Mouse (Mus musculus): Measurements from ENCODE around the gene Ephb6.

Gene Ephb6

DNA sequence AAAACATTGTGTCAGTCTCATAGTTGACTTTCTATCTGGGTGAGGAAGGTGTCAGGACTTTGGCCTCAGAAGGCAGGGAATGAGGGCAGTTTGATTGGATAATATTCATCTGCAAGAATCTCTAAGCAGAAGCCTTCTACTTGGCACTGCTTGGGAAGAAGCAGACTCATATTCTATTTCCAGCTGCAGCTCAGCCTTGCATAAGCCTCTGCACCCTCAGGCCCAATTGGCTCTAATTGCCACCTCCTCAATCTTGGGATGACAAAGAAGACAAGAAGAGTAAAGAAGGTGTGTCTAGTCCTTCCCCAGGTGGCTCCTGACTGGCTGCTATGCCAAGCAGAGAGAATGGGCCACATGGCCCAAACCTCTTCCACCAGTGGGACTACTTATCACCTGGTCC lies 41.4 kb downstream of the Ephb6 start:
- no peak for TF ChIP-seq GATA4 (IDR thresholded peaks at IDR 0.05; ENCODE audit: insufficient replicate concordance, low read length)

GRCm38 (mm10) chr6:41653173-41653572 lies 47.9 kb downstream of the Ephb6 start:
- no peak for TF ChIP-seq GATA4 (IDR thresholded peaks at IDR 0.05; ENCODE audit: insufficient replicate concordance, low read length)

DNA sequence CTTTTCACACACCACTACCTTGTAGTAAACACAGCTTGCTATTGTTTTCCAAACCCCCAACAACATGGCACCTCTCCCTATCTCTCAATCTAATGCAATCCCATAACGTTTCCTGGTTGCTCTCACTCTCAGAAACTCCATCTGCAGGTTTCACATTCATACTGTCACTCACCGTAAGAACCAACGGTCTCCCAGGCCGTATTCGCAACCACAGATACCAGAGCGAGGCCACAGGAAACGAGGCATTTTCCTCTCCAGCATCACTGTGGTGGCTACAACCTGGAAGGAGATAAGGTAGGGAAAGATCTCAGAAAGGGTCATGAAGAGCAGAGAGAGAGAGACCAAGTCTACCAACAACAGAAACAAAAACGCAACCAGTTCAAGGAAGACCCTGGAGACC lies 49.4 kb downstream of the Ephb6 start:
- no peak for TF ChIP-seq GATA4 (IDR thresholded peaks at IDR 0.05; ENCODE audit: insufficient replicate concordance, low read length)

GRCm38 (mm10) chr6:41658487-41658886 lies 53.2 kb downstream of the Ephb6 start:
- no peak for TF ChIP-seq GATA4 (IDR thresholded peaks at IDR 0.05; ENCODE audit: insufficient replicate concordance, low read length)

DNA sequence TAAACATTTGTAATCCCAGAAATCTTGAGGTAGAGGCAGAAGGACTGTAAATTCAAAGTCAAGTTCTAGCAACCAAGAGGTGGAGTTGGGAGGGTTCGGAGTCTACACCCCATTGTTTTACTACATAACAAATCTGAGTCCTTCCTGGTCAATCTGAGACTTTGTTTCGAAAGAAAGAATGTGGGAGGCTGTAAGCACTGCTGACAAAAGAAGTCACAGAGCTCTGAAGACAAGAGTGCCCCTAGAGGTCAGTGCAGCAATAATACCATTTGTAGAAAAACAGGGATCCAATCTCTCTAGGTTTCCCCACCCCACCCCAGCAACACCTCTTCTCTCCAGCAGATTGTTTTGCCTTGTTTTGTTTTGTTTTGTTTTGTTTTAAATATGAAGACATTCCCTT lies 57.0 kb downstream of the Ephb6 start:
- TF ChIP-seq GATA4 (IDR thresholded peaks at IDR 0.05; ENCODE audit: insufficient replicate concordance, low read length), result no peak

Measured in liver, adult (tissue).